Mouse (Mus musculus): ENCODE results near the gene Fam118b.

GRCm38 (mm10) chr9:35217963-35218362 lies 49.6 kb downstream of the Fam118b start:
- TF ChIP-seq MAFK (IDR thresholded peaks at IDR 0.05; ENCODE audit: borderline replicate concordance, low read depth, low read length) (no peak), ZC3H11A (IDR thresholded peaks at IDR 0.05; ENCODE audit: low read depth, low read length) (no peak), POLR2A (IDR thresholded peaks at IDR 0.05; ENCODE audit: control insufficient read depth in 1 of 2, insufficient read depth in 1 of 2, low read depth in 1 of 2, low read length in 2 of 2, poor library complexity in 1 of 2) (no peak), RAD21 (IDR thresholded peaks at IDR 0.05; ENCODE audit: low read depth, low read length) (no peak)
